Mouse (Mus musculus): ENCODE measurements around the gene Cenps. TPM values are rescaled to one million over a fixed set of nuclear protein-coding genes. Genes with fewer than 3 reads are reported as not detected.
A peak's percentile ranks its signal among the peaks of the same experiment; 100 is the strongest.

The Cenps gene
- 49.5 and 52.3 TPM in 2 replicates for polyA plus RNA-seq (2014; fragmentation: Nextera tagmentation; extraction: Ambion mirVana)

DNA sequence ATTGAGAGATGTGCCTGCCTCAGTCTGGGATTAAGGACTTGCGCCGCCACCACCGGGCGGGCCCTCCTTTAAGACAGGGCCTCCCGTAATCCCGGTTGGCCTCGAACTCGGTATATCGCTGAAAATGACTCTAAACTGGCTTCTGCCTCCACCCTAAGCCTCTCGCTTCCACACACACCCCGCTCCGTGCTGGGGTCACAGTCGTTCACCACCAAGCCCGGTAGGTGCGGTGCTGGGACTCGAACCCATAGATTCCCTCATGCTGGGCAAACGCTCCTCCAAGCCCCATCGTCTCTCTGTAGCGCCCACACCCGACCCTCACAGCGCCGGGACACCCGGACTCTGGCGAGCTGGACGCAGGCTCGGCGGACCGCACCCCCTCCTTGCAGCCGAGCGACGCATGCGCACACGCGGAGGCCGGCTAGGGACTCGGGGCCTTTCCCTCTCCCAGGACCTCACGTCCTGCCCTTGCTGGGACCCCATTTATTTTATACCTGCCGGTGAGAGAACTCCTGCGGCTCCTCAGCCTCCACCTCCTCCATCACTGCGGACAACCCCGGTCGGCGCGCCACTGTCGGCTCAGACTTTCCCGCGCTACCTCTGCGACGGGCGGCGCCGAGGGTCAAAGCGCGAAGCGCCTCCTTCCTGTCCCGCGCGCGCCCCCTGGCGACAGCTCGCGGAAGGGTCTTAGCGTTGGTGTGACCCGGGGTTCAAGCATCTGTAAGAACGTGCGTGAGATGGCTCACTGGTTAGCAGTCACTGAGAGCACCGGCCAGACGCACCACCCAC, at the start of gene Cenps:
Gene Cenps (minus strand): TSS at position 648 of the 789 bp plus-strand sequence.
- H3K27ac ChIP-seq (ENCODE audit: low read depth, low read length): peak within 1 kb of the TSS; percentile 89
- peak within 1 kb of the TSS; percentile 80 for H3K9ac ChIP-seq (ENCODE audit: low read length)
- DNase-seq (ENCODE audit: low spot score) (peak; percentile 99), ATAC-seq (replicated peaks; ENCODE audit: low FRiP score) (peak; percentile 90)
- WGBS: under 1% methylated on average over 68 of the region's 68 CpGs
- H3K9me3 ChIP-seq (ENCODE audit: control insufficient read depth, low read length): no peaks in the 10 kb centered on the region
- H3K36me3 ChIP-seq (ENCODE audit: control insufficient read depth, insufficient read depth, low read length): no peaks in the 10 kb centered on the region
- H3K27me3 ChIP-seq (ENCODE audit: control insufficient read depth, insufficient read depth, low read length): no peaks in the 10 kb centered on the region
- H3K4me1 ChIP-seq (replicated peaks; ENCODE audit: control insufficient read depth, insufficient read depth, low read length): peaks cover 6% of the 10 kb centered on the region; the same call in 1 of the 2 replicates
- H3K4me2 ChIP-seq (ENCODE audit: low read depth, low read length, severe bottlenecking): peak within 1 kb of the TSS; percentile 49
- peak within 1 kb of the TSS; percentile 47 for H3K4me3 ChIP-seq (ENCODE audit: low read depth, low read length)

DNA sequence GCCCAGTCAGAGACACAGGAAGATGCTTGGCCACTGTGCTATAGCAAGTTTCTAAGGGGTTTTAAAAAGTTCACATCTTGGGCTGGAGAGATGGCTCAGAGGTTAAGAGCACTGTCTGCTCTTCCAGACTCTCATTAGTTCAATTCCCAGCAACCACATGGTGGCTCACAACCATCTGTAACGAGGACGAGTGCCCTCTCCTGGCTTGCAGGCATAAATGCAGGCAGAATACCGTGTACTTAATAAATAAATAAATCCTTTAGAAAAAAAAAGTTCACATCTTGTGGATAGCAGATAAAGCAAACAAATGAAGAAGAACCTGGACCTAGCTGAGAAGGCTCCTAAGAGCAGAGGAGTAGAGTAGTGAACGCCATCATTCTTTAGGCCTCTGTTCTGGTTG, 45.3 kb upstream of the Cenps start:
- H3K4me2 ChIP-seq (ENCODE audit: low read depth, low read length, severe bottlenecking): no peak overlapping the region
- H3K4me1 ChIP-seq (replicated peaks; ENCODE audit: control insufficient read depth, insufficient read depth, low read length): no peaks in the 10 kb centered on the region
- 55% methylated on average over 4 of the region's 4 CpGs for WGBS
- peaks cover 14% of the 10 kb centered on the region; the same call in 1 of the 2 replicates for H3K36me3 ChIP-seq (ENCODE audit: control insufficient read depth, insufficient read depth, low read length)
- no peak overlapping the region for H3K9ac ChIP-seq (ENCODE audit: low read length)
- H3K27me3 ChIP-seq (ENCODE audit: control insufficient read depth, insufficient read depth, low read length): no peaks in the 10 kb centered on the region
- H3K27ac ChIP-seq (ENCODE audit: low read depth, low read length): no peak overlapping the region
- H3K9me3 ChIP-seq (ENCODE audit: control insufficient read depth, low read length): no peaks in the 10 kb centered on the region
- no peak for ATAC-seq (replicated peaks; ENCODE audit: low FRiP score)
- DNase-seq (ENCODE audit: low spot score): peak; percentile 61
- H3K4me3 ChIP-seq (ENCODE audit: low read depth, low read length): no peak overlapping the region

DNA sequence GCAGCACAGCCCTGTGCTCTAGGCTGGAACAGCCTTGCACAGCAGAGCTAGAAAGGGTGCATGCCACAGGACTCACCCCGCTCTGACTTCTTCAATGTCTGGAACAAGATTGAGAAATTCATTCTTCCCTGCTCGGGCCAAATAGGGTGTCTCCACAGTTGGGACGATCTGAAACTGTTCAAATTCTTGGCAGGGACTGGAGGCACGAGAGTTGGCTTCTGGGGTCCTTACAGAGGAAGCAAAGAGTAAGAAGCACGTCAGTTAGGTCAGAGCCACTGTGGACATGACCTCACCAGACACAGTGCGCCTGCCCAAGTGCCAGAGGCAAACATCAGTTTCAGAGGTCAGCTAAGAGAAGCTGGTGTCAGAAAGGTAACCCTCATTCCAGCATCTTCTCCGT, 44.8 kb upstream of the Cenps start:
- no peak overlapping the region for H3K27ac ChIP-seq (ENCODE audit: low read depth, low read length)
- H3K9me3 ChIP-seq (ENCODE audit: control insufficient read depth, low read length): no peaks in the 10 kb centered on the region
- 88% methylated on average over 7 of the region's 7 CpGs for WGBS
- no peak overlapping the region for H3K4me3 ChIP-seq (ENCODE audit: low read depth, low read length)
- no peak overlapping the region for H3K4me2 ChIP-seq (ENCODE audit: low read depth, low read length, severe bottlenecking)
- H3K27me3 ChIP-seq (ENCODE audit: control insufficient read depth, insufficient read depth, low read length): no peaks in the 10 kb centered on the region
- H3K9ac ChIP-seq (ENCODE audit: low read length): no peak overlapping the region
- no peaks in the 10 kb centered on the region for H3K4me1 ChIP-seq (replicated peaks; ENCODE audit: control insufficient read depth, insufficient read depth, low read length)
- H3K36me3 ChIP-seq (ENCODE audit: control insufficient read depth, insufficient read depth, low read length): peaks cover 13% of the 10 kb centered on the region; the same call in 1 of the 2 replicates
- ATAC-seq (replicated peaks; ENCODE audit: low FRiP score): no peak
- DNase-seq (ENCODE audit: low spot score): no peak

DNA sequence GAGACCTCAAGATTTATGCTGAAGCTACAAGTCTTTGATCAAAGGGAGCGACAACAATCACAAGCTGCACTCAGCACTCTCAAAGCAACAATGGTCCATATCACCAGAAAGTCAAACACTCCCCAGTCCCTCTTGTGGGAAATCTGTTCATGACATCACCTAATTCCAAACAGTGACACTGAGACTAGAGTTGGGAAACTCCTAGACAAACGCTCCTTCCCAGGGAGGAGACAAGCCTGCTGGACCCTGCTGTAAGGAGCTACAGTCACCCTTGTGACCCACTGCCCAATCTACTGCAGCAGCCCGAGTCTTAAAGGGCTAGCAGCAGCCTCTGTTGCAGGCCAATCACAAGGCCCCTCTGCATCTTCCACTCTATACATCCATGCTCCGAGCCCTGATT, 42.1 kb upstream of the Cenps start:
- Histone ChIP-seq H3K4me3 (ENCODE audit: low read depth, low read length) (no peak overlapping the region), H3K4me2 (ENCODE audit: low read depth, low read length, severe bottlenecking) (no peak overlapping the region), H3K9me3 (ENCODE audit: control insufficient read depth, low read length) (no peaks in the 10 kb centered on the region), H3K27ac (ENCODE audit: low read depth, low read length) (no peak overlapping the region), H3K27me3 (ENCODE audit: control insufficient read depth, insufficient read depth, low read length) (no peaks in the 10 kb centered on the region), H3K36me3 (ENCODE audit: control insufficient read depth, insufficient read depth, low read length) (peaks cover 11% of the 10 kb centered on the region; the same call in 1 of the 2 replicates), H3K4me1 (replicated peaks; ENCODE audit: control insufficient read depth, insufficient read depth, low read length) (no peaks in the 10 kb centered on the region), H3K9ac (ENCODE audit: low read length) (no peak overlapping the region)
- DNase-seq (ENCODE audit: low spot score): no peak
- WGBS: 62% methylated on average over 4 of the region's 4 CpGs
- ATAC-seq (replicated peaks; ENCODE audit: low FRiP score): no peak

DNA sequence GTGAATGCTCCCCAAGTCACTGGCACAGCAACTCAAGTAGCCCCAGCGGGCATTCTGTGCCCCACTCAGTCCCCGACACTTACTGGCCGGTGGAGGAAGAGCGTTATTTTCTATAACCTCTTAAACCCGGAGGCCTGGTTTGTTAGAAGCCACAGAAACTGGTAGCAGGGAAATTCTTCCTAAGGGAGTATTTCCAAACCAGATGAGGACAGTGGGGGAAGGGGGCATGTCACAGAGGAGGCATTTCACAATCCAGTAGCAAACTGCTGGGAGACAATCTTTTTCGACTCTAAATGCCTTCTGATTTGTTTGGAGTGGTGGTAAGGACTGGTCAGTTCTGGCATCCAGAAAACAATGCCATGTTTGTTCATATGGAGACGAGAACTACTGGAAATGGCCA, 41.7 kb upstream of the Cenps start:
- 89% methylated on average over 7 of the region's 7 CpGs for WGBS
- peaks cover 11% of the 10 kb centered on the region; the same call in 1 of the 2 replicates for H3K36me3 ChIP-seq (ENCODE audit: control insufficient read depth, insufficient read depth, low read length)
- no peak overlapping the region for H3K4me3 ChIP-seq (ENCODE audit: low read depth, low read length)
- no peak overlapping the region for H3K4me2 ChIP-seq (ENCODE audit: low read depth, low read length, severe bottlenecking)
- H3K9ac ChIP-seq (ENCODE audit: low read length): no peak overlapping the region
- no peaks in the 10 kb centered on the region for H3K27me3 ChIP-seq (ENCODE audit: control insufficient read depth, insufficient read depth, low read length)
- H3K9me3 ChIP-seq (ENCODE audit: control insufficient read depth, low read length): no peaks in the 10 kb centered on the region
- no peak overlapping the region; the same call in 1 of the 2 replicates for H3K27ac ChIP-seq (ENCODE audit: low read depth, low read length)
- DNase-seq (ENCODE audit: low spot score) (no peak), ATAC-seq (replicated peaks; ENCODE audit: low FRiP score) (no peak)
- no peaks in the 10 kb centered on the region for H3K4me1 ChIP-seq (replicated peaks; ENCODE audit: control insufficient read depth, insufficient read depth, low read length)

DNA sequence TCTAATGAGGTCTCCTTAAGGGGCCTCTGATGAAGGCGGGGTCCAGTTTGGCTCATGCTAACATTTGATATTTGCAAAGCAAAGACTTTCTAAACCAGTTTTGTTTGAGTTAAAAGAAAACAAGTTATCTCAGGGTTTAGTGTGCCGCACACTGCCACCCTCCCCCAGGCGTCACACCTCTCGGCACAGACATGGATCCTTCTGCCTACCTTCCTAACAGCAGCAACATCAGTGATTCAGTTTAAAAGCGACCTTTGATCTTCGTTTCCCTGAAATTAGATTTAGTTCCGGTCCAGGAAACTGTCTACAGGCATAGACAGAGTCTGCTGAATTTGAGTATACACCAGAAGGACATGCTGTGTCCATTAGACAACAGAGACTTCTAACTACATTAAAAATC, 40.9 kb upstream of the Cenps start:
- Histone ChIP-seq H3K4me1 (replicated peaks; ENCODE audit: control insufficient read depth, insufficient read depth, low read length) (no peaks in the 10 kb centered on the region; the same call in 1 of the 2 replicates), H3K9me3 (ENCODE audit: control insufficient read depth, low read length) (no peaks in the 10 kb centered on the region), H3K4me2 (ENCODE audit: low read depth, low read length, severe bottlenecking) (no peak overlapping the region), H3K9ac (ENCODE audit: low read length) (no peak overlapping the region), H3K27me3 (ENCODE audit: control insufficient read depth, insufficient read depth, low read length) (no peaks in the 10 kb centered on the region), H3K27ac (ENCODE audit: low read depth, low read length) (no peak overlapping the region), H3K36me3 (ENCODE audit: control insufficient read depth, insufficient read depth, low read length) (peaks cover 11% of the 10 kb centered on the region; the same call in 1 of the 2 replicates), H3K4me3 (ENCODE audit: low read depth, low read length) (no peak overlapping the region)
- WGBS: 81% methylated on average over 7 of the region's 7 CpGs
- ATAC-seq (replicated peaks; ENCODE audit: low FRiP score) (no peak), DNase-seq (ENCODE audit: low spot score) (no peak)

DNA sequence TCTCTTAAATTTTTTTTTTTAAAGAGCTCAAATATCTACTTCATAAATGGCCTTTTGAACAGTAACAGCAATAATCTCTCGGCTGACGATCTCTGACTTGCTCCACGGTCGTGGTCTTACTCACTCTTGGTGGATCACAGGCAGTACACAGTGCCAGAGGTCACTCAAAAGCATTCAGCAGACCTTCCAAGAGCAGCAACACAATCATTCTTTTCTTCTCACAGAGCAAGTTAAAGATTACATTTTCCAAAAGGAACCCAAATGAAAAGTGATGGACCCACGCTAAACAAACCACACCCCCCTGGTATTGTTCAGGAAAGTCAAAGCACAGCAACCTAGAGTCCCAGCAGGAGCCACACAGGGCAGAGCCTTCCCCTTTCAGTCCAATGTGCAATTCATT, 39.6 kb upstream of the Cenps start:
- 39% methylated on average over 5 of the region's 5 CpGs for WGBS
- ATAC-seq (replicated peaks; ENCODE audit: low FRiP score) (no peak), DNase-seq (ENCODE audit: low spot score) (no peak)
- Histone ChIP-seq H3K4me2 (ENCODE audit: low read depth, low read length, severe bottlenecking) (no peak overlapping the region), H3K4me3 (ENCODE audit: low read depth, low read length) (no peak overlapping the region), H3K9ac (ENCODE audit: low read length) (no peak overlapping the region), H3K27ac (ENCODE audit: low read depth, low read length) (no peak overlapping the region), H3K36me3 (ENCODE audit: control insufficient read depth, insufficient read depth, low read length) (peaks cover 10% of the 10 kb centered on the region; the same call in 1 of the 2 replicates), H3K9me3 (ENCODE audit: control insufficient read depth, low read length) (no peaks in the 10 kb centered on the region), H3K4me1 (replicated peaks; ENCODE audit: control insufficient read depth, insufficient read depth, low read length) (no peaks in the 10 kb centered on the region; the same call in 1 of the 2 replicates), H3K27me3 (ENCODE audit: control insufficient read depth, insufficient read depth, low read length) (no peaks in the 10 kb centered on the region)

DNA sequence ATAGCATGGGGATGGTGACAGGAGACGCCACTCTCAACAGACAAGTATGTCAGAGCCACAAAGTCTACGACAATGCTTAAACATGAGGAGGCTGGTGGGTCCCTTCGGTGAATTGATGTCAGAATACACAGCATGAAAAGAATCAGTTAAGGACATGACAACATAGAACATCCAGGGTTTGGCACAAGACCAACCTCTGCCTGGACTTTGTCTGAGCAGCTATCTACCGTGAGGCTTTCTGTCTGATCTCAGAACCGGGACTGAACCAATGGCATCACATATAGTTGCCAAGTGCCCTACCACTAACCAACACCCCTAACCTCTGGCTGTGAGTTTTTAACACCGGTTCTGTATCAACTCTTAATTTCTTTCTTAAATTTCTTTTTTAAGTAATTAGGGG, 39.2 kb upstream of the Cenps start:
- ATAC-seq (replicated peaks; ENCODE audit: low FRiP score) (no peak), DNase-seq (ENCODE audit: low spot score) (no peak)
- no peak overlapping the region for H3K4me3 ChIP-seq (ENCODE audit: low read depth, low read length)
- no peaks in the 10 kb centered on the region; the same call in 1 of the 2 replicates for H3K4me1 ChIP-seq (replicated peaks; ENCODE audit: control insufficient read depth, insufficient read depth, low read length)
- no peak overlapping the region for H3K27ac ChIP-seq (ENCODE audit: low read depth, low read length)
- H3K27me3 ChIP-seq (ENCODE audit: control insufficient read depth, insufficient read depth, low read length): no peaks in the 10 kb centered on the region
- no peak overlapping the region for H3K4me2 ChIP-seq (ENCODE audit: low read depth, low read length, severe bottlenecking)
- WGBS: 90% methylated on average over 6 of the region's 6 CpGs
- H3K9me3 ChIP-seq (ENCODE audit: control insufficient read depth, low read length): no peaks in the 10 kb centered on the region
- no peak overlapping the region for H3K9ac ChIP-seq (ENCODE audit: low read length)
- H3K36me3 ChIP-seq (ENCODE audit: control insufficient read depth, insufficient read depth, low read length): peaks cover 6% of the 10 kb centered on the region; the same call in 1 of the 2 replicates
